ENCODE assay signal across 9 mouse cellular contexts in the genomic region with DNA sequence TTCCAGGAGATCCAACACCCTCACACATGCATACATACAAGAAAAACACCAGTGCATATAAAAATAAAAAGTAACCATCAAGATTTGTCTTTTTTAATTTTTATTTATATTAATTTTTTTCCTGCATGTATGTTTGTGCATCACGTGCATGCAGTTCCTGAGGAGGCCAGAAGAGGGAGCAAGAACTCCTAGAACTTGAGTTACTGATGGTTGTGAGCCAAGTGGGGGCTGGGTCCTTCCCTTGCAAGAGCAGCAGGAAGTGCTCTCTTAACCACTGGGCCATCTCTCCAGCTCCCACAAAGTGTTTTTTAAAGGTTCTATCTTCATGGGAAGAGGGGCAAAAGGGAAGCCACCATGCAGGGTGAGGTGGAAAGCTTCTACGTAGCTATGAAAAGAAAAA. TPM values are rescaled to one million over a fixed set of nuclear protein-coding genes. Genes with fewer than 3 reads are reported as not detected.
A peak's percentile ranks its signal among the peaks of the same experiment; 100 is the strongest.
DNase-seq lines count a peak whose midpoint lies in the region; ATAC-seq and TF ChIP-seq lines count a peak whose summit lies in the region.
"Had no signal": no experiment of that assay in that cellular context is flagged by ENCODE, and none has a peak within 500 bp of the region (broad histone marks: within the 10 kb centered on the region; RNA-seq: fewer than 3 reads in every experiment).

No protein-coding gene starts in this region.

- no peak for TF ChIP-seq EP300 in heart, postnatal 0 days (IDR thresholded peaks at IDR 0.05; ENCODE audit: low read depth)

- 89% methylated on average over 2 of the region's 2 CpGs for WGBS in heart, postnatal 0 days
- WGBS in heart, embryonic 11.5 days (ENCODE audit: insufficient replicate concordance), result 85% methylated on average over 2 of the region's 2 CpGs

- H3K27me3 ChIP-seq in heart, postnatal 0 days (ENCODE audit: control insufficient read depth, insufficient read depth, low read length), result 0 out of 2 replicates have a peak, but pooled peaks cover 3% of the 10 kb centered on the region
- H3K27me3 ChIP-seq in splenic B cell, adult 2 months (ENCODE audit: control insufficient read depth, insufficient read depth, low read length, poor library complexity, severe bottlenecking), result no peaks in the 10 kb centered on the region; the same call in 1 of the 2 replicates
- H3K27me3 ChIP-seq in heart, embryonic 11.5 days (ENCODE audit: control insufficient read depth, insufficient read depth, low read length), result peaks cover 7% of the 10 kb centered on the region; the same call in 1 of the 2 replicates

- H3K36me3 ChIP-seq in heart, postnatal 0 days (replicated peaks; ENCODE audit: control insufficient read depth, insufficient read depth, low read length), result peaks cover 41% of the 10 kb centered on the region
- no peaks in the 10 kb centered on the region for H3K36me3 ChIP-seq in splenic B cell, adult 2 months (ENCODE audit: control insufficient read depth, insufficient read depth, low read length, poor library complexity, severe bottlenecking)
- H3K36me3 ChIP-seq in heart, embryonic 11.5 days (ENCODE audit: control insufficient read depth, insufficient read depth, low read length), result peaks cover 32% of the 10 kb centered on the region

- H3K9me3 ChIP-seq in heart, postnatal 0 days (replicated peaks; ENCODE audit: control insufficient read depth, low read length), result no peaks in the 10 kb centered on the region
- H3K9me3 ChIP-seq in heart, embryonic 11.5 days (replicated peaks; ENCODE audit: control insufficient read depth, low read length), result no peaks in the 10 kb centered on the region; the same call in 1 of the 2 replicates

- H3K4me2 ChIP-seq in heart, postnatal 0 days (ENCODE audit: low read depth, low read length), result no peak overlapping the region
- no peak overlapping the region for H3K4me2 ChIP-seq in heart, embryonic 11.5 days

- no peak overlapping the region for H3K9ac ChIP-seq in heart, postnatal 0 days (replicated peaks; ENCODE audit: low read depth, low read length)
- H3K9ac ChIP-seq in heart, embryonic 11.5 days (ENCODE audit: low read depth, low read length), result no peak overlapping the region

- ATAC-seq in heart, postnatal 0 days (ENCODE audit: insufficient read depth, low read depth), result no peak
- no peak for ATAC-seq in heart, embryonic 11.5 days (replicated peaks; ENCODE audit: insufficient number of reproducible peaks, low FRiP score, low TSS enrichment)

- H3K4me1 ChIP-seq in heart, postnatal 0 days (ENCODE audit: control insufficient read depth, insufficient read depth), result peaks cover 13% of the 10 kb centered on the region; the same call in 1 of the 2 replicates
- H3K4me1 ChIP-seq in heart, embryonic 11.5 days (ENCODE audit: control insufficient read depth, insufficient read depth, low read length), result peaks cover 26% of the 10 kb centered on the region

- no peak overlapping the region for H3K27ac ChIP-seq in heart, postnatal 0 days (ENCODE audit: low read depth)
- no peak overlapping the region for H3K27ac ChIP-seq in heart, embryonic 11.5 days (ENCODE audit: low read depth, low read length)

- no peak overlapping the region for H3K4me3 ChIP-seq in heart, postnatal 0 days (ENCODE audit: low read depth, low read length)
- no peak overlapping the region for H3K4me3 ChIP-seq in heart, embryonic 11.5 days (ENCODE audit: low read depth, low read length)

- peak; percentile 52 for TF ChIP-seq CTCF in heart, postnatal 0 days (IDR thresholded peaks at IDR 0.05; ENCODE audit: low read depth)

- DNase-seq in heart, postnatal 0 days (ENCODE audit: low spot score), result peak; percentile 47
- no peak for DNase-seq in heart, adult 9 months (ENCODE audit: low spot score in 2 of 2)
- DNase-seq in right cerebral cortex, postnatal 14 days, result peak; percentile 63
- no peak for DNase-seq in right cerebral cortex, adult 18-20 months
- DNase-seq in adipocyte (ENCODE audit: low spot score), result peak; percentile 55
- DNase-seq in splenic B cell, adult 2 months (ENCODE audit: low read depth, low spot score), result peak; percentile 24
- DNase-seq in urinary bladder, adult 2 months (ENCODE audit: low spot score), result no peak

RNA-seq across cellular contexts. Expression of gene Ddr1, which starts 9.1 kb away (rescaled TPM):
- 105 and 206 TPM in 2 replicates for total RNA-seq in heart, postnatal 0 days (2014; rRNA removed; ENCODE audit: low replicate concordance)
- polyA plus RNA-seq in heart, postnatal 0 days (2015; fragmentation: Nextera tagmentation; extraction: Ambion mirVana), result 63.9 and 71.8 TPM in 2 replicates
- 60.6 and 89.2 TPM in 2 replicates for polyA plus RNA-seq in heart, embryonic 11.5 days (2014; fragmentation: Nextera tagmentation; extraction: Ambion mirVana)
- polyA plus RNA-seq in urinary bladder, adult 2 months (2012; rRNA removed), result 20.2 and 28.6 TPM in 2 replicates

RNA-seq across cellular contexts. Expression of gene Gtf2h4, which starts 21.8 kb away (rescaled TPM):
- 21.0 and 24.2 TPM in 2 replicates for total RNA-seq in heart, postnatal 0 days (2014; rRNA removed; ENCODE audit: low replicate concordance)
- 18.0 and 21.2 TPM in 2 replicates for polyA plus RNA-seq in heart, postnatal 0 days (2015; fragmentation: Nextera tagmentation; extraction: Ambion mirVana)
- 30.1 and 31.1 TPM in 2 replicates for polyA plus RNA-seq in heart, embryonic 11.5 days (2014; fragmentation: Nextera tagmentation; extraction: Ambion mirVana)
- 19.8 and 22.4 TPM in 2 replicates for polyA plus RNA-seq in urinary bladder, adult 2 months (2012; rRNA removed)

RNA-seq across cellular contexts. Expression of gene Vars2, which starts 27.9 kb away (rescaled TPM):
- total RNA-seq in heart, postnatal 0 days (2014; rRNA removed; ENCODE audit: low replicate concordance), result 25.5 and 59.8 TPM in 2 replicates
- polyA plus RNA-seq in heart, postnatal 0 days (2015; fragmentation: Nextera tagmentation; extraction: Ambion mirVana), result 9.4 and 9.8 TPM in 2 replicates
- 9.1 and 12.7 TPM in 2 replicates for polyA plus RNA-seq in heart, embryonic 11.5 days (2014; fragmentation: Nextera tagmentation; extraction: Ambion mirVana)
- polyA plus RNA-seq in urinary bladder, adult 2 months (2012; rRNA removed), result 21.3 and 21.8 TPM in 2 replicates

RNA-seq across cellular contexts. Expression of gene Mucl3, which starts 51.8 kb away (rescaled TPM):
- not detected in 2 replicates for total RNA-seq in heart, postnatal 0 days (2014; rRNA removed; ENCODE audit: low replicate concordance)
- polyA plus RNA-seq in heart, postnatal 0 days (2015; fragmentation: Nextera tagmentation; extraction: Ambion mirVana), result not detected in 2 replicates
- 0.29 and 0.62 TPM in 2 replicates for polyA plus RNA-seq in heart, embryonic 11.5 days (2014; fragmentation: Nextera tagmentation; extraction: Ambion mirVana)
- 0.04 and 0.07 TPM in 2 replicates for polyA plus RNA-seq in urinary bladder, adult 2 months (2012; rRNA removed)
- total RNA-seq: heart, postnatal 10 days had no signal

Comparison
In these comparisons a context has a peak if more than half of its experiments do, and no peak if none do; other contexts are left out.
1. DNase-seq: peak in heart, postnatal 0 days (single experiment), right cerebral cortex, postnatal 14 days (single experiment), adipocyte (single experiment) and splenic B cell, adult 2 months (single experiment); none in heart, adult 9 months (0 of 2), right cerebral cortex, adult 18-20 months (single experiment) and urinary bladder, adult 2 months (single experiment).